Mouse (Mus musculus) brain, embryonic 14.5 days (tissue): ENCODE measurements around the gene Cyp2d26.

ENCODE experiments used
- CTCF ChIP-seq: fragments of 200-500 bp; IDR thresholded peaks from 2 replicates; pipeline ENCODE4 v1.5.1; 2012; ENCODE audit warnings: inconsistent platforms, mild to moderate bottlenecking, moderate library complexity, borderline replicate concordance; ENCODE audit not compliant: insufficient read depth, insufficient read length; ENCODE audit errors: extremely low read depth
- POLR2A ChIP-seq: fragments of 200-500 bp; IDR thresholded peaks from 2 replicates; pipeline ENCODE4 v1.6.1; 2012; ENCODE audit warnings: mild to moderate bottlenecking, inconsistent platforms, borderline replicate concordance; ENCODE audit not compliant: poor library complexity, insufficient read depth, insufficient read length, severe bottlenecking; ENCODE audit errors: extremely low read depth

DNA sequence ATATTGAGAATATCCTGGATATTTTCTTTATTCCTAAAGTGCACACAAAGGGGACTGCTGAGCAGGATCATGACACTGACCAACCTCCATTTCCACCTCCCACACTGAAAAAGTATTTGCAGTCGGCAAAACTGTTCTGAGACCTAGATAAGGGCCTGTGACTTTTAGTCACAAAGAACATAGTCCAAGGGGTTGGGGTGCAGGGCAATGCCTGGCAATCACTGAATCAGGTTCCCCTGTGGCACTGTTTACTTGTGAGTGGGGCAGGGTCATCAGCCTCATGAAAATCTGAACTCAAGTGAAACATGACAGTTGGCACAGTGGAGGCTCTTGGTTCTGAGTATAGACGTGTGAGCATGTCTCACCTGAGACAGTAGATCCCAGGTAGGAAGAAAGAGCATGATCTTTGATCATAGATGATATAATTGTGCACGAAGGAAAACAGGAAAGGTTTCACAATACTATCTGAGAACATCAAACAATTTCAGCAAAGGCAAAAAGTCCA, 1.9 kb upstream of the Cyp2d26 start:
- TF ChIP-seq POLR2A (no peak), CTCF (no peak)
